Mouse (Mus musculus): ENCODE measurements around the gene Pogz.
"Not testable (repeated sequence)": the region's sequence is repeated elsewhere in the genome, so short reads cannot be mapped to it uniquely, and the experiment has no call there.

Gene Pogz

DNA sequence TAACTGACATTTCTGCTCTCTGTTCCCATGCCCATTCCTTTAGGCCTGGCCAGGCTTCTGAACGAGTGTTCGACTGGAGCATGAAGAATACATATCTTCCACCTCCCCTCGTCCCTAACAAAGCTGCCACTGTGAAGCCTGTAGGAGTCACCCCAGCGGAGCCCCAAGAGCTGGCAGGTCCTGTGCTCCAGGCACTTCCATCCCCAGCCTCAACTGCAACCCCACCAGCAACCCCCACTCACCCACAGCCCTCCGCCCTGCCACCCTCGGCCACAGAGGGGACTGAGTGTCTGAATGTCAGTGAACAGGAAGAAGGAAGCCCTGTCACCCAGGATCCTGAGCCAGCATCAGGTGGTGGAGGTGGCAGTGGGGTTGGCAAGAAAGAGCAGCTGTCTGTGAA, 41.3 kb downstream of the Pogz start:
- H3K27me3 ChIP-seq (ENCODE audit: insufficient read depth, low read length), result no peaks in the 10 kb centered on the region
- H3K4me3 ChIP-seq (replicated peaks; ENCODE audit: low read length), result no peak overlapping the region
- TF ChIP-seq CTCF (conservative IDR thresholded peaks at IDR 0.05; ENCODE audit: low read length) (no peak), POU5F1 (IDR thresholded peaks at IDR 0.05; ENCODE audit: borderline replicate concordance, low read length) (no peak), NANOG (IDR thresholded peaks at IDR 0.05; ENCODE audit: borderline replicate concordance, low read length) (no peak)
- H3K36me3 ChIP-seq (ENCODE audit: insufficient read depth, low read length), result peaks cover 100% of the 10 kb centered on the region
- H3K9me3 ChIP-seq (ENCODE audit: low read length), result no peaks in the 10 kb centered on the region
- peaks cover 22% of the 10 kb centered on the region for H3K4me1 ChIP-seq (replicated peaks; ENCODE audit: low read depth, low read length)

DNA sequence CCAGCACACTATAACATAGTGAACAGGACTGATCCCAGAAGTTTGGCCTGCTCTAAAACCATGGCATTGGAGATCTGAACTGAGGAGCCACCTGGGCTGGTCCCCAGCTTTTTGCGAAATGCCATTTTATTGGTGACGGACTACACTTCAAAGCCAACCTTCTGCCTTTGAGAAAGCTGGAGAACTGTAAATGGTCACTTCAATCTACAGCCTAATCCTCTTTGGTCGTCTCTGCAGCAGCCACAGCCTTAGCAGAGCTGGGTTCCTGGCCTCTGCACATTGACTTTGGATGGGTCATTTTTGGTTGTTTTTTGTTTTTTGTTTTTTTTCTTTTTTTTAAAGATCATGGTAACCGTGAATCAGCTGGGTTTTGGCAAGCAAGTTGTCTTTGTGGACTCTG, 44.5 kb downstream of the Pogz start:
- Histone ChIP-seq H3K36me3 (ENCODE audit: insufficient read depth, low read length) (peaks cover 92% of the 10 kb centered on the region), H3K9me3 (ENCODE audit: low read length) (no peaks in the 10 kb centered on the region), H3K4me1 (replicated peaks; ENCODE audit: low read depth, low read length) (peaks cover 47% of the 10 kb centered on the region), H3K4me3 (replicated peaks; ENCODE audit: low read length) (no peak overlapping the region), H3K27me3 (ENCODE audit: insufficient read depth, low read length) (no peaks in the 10 kb centered on the region)
- TF ChIP-seq CTCF (conservative IDR thresholded peaks at IDR 0.05; ENCODE audit: low read length) (no peak), POU5F1 (IDR thresholded peaks at IDR 0.05; ENCODE audit: borderline replicate concordance, low read length) (no peak), NANOG (IDR thresholded peaks at IDR 0.05; ENCODE audit: borderline replicate concordance, low read length) (no peak)

DNA sequence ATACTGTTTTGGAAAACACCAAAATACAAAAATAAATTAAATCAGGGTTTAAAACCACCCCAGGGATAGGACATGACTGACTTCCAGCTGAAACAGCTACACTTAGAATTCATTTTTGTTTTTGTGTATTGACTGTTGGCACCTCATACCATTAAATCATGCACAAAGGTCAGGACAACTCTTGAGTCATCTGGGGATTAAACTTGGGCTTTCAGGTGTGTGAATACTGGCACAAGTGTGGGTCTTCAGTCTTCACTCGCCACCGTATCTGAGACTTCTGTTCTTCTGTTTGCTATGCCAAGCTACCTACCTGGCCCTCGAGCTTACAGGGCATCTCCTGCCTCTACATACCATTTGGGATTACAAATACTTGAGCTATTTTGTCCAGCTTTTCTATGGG, 45.2 kb downstream of the Pogz start:
- H3K27me3 ChIP-seq (ENCODE audit: insufficient read depth, low read length), result no peaks in the 10 kb centered on the region

DNA sequence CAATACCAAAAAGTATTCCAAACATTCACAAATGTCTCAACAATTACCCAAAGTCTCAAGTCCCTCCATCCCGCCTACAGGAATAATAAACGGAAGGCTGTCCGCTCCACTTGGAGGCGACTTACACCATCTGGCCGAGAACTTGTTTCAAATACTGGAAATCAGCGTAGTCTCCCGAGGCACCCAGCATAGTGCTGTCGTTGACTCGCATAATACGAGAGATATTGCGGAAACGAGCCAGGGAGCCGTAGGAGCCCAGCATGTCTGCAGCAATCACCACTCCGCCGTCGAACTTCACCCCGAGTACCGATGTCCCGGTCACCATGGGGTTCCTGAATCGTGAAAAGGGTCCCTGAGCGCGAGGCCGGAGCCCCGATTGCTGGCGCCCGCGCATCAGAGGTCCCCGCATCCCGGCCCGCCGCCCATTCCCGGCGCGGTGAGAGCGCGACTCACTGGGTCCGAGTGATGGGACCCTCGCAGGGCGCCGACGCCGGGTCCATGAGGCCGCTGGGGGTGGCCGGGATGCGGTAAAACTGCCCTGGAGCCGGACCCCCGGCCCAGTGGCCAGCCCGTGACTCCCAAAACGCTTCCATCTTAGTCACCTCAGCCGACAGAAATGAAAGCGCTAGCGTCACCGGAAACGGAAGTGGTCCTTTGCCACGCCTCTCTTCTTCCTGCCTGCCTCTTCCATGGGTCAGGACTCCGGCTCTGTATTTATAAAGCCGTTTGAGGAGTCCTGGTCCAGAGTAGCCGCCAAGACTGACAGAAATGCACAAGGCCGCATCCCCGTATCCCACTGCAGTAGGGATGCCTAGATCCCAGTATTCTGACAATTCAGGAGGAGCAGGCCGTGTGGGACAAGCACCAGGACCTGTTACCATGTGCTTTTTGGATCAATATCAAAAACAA, 49.2 kb downstream of the Pogz start, which contains the start of gene Psmb4:
TSS of gene Psmb4 (minus strand) at position 646 of the 909 bp plus-strand sequence.
- no peaks in the 10 kb centered on the region for H3K27me3 ChIP-seq (ENCODE audit: insufficient read depth, low read length)
- H3K36me3 ChIP-seq (ENCODE audit: insufficient read depth, low read length), result peaks cover 45% of the 10 kb centered on the region
- TF ChIP-seq NANOG (IDR thresholded peaks at IDR 0.05; ENCODE audit: borderline replicate concordance, low read length) (no peak), CTCF (conservative IDR thresholded peaks at IDR 0.05; ENCODE audit: low read length) (no peak), POU5F1 (IDR thresholded peaks at IDR 0.05; ENCODE audit: borderline replicate concordance, low read length) (no peak)
- peak within 1 kb of the TSS; percentile 99 for H3K4me3 ChIP-seq (replicated peaks; ENCODE audit: low read length)
- peaks cover 44% of the 10 kb centered on the region for H3K4me1 ChIP-seq (replicated peaks; ENCODE audit: low read depth, low read length)
- no peaks in the 10 kb centered on the region for H3K9me3 ChIP-seq (ENCODE audit: low read length)

More for the DNA sequence above, 45.2 kb downstream of the Pogz start:
- Histone ChIP-seq H3K9me3 (ENCODE audit: low read length) (no peaks in the 10 kb centered on the region), H3K4me1 (replicated peaks; ENCODE audit: low read depth, low read length) (peaks cover 54% of the 10 kb centered on the region), H3K4me3 (replicated peaks; ENCODE audit: low read length) (no peak overlapping the region), H3K36me3 (ENCODE audit: insufficient read depth, low read length) (peaks cover 85% of the 10 kb centered on the region)
- TF ChIP-seq CTCF (conservative IDR thresholded peaks at IDR 0.05; ENCODE audit: low read length) (no peak), NANOG (IDR thresholded peaks at IDR 0.05; ENCODE audit: borderline replicate concordance, low read length) (no peak)

DNA sequence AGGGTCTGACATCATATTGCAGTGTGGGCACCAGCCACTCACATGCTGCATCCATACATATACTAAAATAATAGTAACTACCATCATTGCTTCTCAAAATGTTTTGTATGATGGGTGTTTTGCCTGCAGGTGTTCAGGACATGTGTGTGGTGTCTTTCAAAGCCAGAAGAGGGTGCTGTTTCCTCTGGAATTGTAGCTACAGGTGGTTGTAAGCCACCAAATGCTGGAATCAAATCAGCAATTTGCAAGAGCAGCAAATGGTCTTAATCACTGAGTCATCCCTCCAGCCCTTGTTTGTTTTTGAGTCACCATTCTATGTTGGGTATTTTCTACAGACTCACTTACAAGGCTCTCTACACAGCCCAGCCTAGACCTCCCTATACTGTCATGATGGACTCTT, 51.2 kb downstream of the Pogz start:
- TF ChIP-seq POU5F1 (IDR thresholded peaks at IDR 0.05; ENCODE audit: borderline replicate concordance, low read length), result no peak
- TF ChIP-seq CTCF (conservative IDR thresholded peaks at IDR 0.05; ENCODE audit: low read length), result peak; percentile 49
- H3K9me3 ChIP-seq (ENCODE audit: low read length), result no peaks in the 10 kb centered on the region
- H3K4me3 ChIP-seq (replicated peaks; ENCODE audit: low read length), result no peak overlapping the region
- H3K27me3 ChIP-seq (ENCODE audit: insufficient read depth, low read length), result peaks cover 2% of the 10 kb centered on the region; the same call in 1 of the 2 replicates
- H3K4me1 ChIP-seq (replicated peaks; ENCODE audit: low read depth, low read length), result peaks cover 37% of the 10 kb centered on the region
- peaks cover 24% of the 10 kb centered on the region for H3K36me3 ChIP-seq (ENCODE audit: insufficient read depth, low read length)

DNA sequence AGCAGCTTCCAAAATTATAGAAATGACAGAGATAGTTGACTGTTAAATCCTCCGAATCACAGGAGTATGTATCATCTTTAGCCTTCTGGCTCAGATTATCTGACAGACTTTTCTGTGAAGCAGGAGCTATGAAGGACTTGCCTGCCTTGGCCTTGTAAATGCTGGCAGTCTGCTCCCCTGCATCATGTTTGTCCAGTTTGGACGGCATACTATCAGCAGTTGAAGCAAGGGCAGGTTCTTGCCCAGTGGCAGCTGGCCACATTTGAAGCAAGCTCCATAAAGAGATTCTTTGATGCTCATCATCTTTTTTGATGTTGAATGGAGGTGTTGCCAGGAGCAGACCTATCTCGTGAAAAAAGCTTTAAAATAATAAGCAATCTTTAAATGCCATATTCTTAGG, 56.7 kb downstream of the Pogz start:
- Histone ChIP-seq H3K4me3 (replicated peaks; ENCODE audit: low read length) (no peak overlapping the region), H3K9me3 (ENCODE audit: low read length) (no peaks in the 10 kb centered on the region), H3K4me1 (replicated peaks; ENCODE audit: low read depth, low read length) (no peaks in the 10 kb centered on the region), H3K36me3 (ENCODE audit: insufficient read depth, low read length) (no peaks in the 10 kb centered on the region), H3K27me3 (ENCODE audit: insufficient read depth, low read length) (peaks cover 13% of the 10 kb centered on the region)
- no peak for TF ChIP-seq NANOG (IDR thresholded peaks at IDR 0.05; ENCODE audit: borderline replicate concordance, low read length)

DNA sequence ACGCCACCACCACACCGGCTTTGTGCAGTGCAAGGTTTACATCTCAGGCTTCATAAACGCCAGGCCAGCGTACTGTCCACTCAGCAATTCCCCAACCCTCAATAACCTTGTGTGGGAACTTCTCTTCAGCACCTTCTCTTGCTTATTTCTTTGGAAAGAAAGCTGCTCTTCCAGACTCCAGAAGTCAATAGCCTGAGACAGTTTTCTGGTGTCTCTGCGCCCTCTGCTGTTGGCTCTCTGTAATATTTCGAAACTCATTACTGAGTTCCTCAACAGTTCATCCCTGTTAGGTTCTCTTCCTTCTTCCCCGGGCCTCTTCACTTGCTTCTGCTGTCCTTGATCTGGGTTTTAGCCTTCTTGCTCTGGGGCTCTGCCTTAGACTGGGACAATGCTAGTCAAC, 65.4 kb downstream of the Pogz start:
- Histone ChIP-seq H3K9me3 (ENCODE audit: low read length) (no peaks in the 10 kb centered on the region), H3K27me3 (ENCODE audit: insufficient read depth, low read length) (0 out of 2 replicates have a peak, but pooled peaks cover 2% of the 10 kb centered on the region), H3K36me3 (ENCODE audit: insufficient read depth, low read length) (no peaks in the 10 kb centered on the region), H3K4me3 (replicated peaks; ENCODE audit: low read length) (no peak overlapping the region), H3K4me1 (replicated peaks; ENCODE audit: low read depth, low read length) (no peaks in the 10 kb centered on the region)
- TF ChIP-seq CTCF (conservative IDR thresholded peaks at IDR 0.05; ENCODE audit: low read length) (peak; percentile 52), POU5F1 (IDR thresholded peaks at IDR 0.05; ENCODE audit: borderline replicate concordance, low read length) (no peak)

DNA sequence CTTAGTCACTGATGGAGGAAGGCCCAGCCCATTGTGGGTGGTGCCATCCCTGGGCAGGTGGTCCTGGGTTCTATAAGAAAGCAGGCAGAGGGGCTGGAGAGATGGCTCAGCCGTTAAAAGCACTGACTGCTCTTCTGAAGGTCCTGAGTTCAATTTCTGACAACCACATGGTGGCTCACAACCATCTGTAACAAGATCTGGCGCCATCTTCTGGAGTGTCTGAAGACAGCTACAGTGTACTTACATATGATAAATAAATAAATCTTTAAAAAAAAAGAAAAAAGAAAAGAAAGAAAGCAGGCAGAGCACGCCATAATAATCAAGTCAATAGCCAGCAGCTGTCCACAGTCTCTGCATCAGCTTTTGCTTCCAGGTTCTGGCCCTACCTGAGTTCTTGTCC, 67.4 kb downstream of the Pogz start:
- not testable (repeated sequence) for H3K27me3 ChIP-seq (ENCODE audit: insufficient read depth, low read length); H3K4me3 ChIP-seq (replicated peaks; ENCODE audit: low read length); H3K4me1 ChIP-seq (replicated peaks; ENCODE audit: low read depth, low read length)

DNA sequence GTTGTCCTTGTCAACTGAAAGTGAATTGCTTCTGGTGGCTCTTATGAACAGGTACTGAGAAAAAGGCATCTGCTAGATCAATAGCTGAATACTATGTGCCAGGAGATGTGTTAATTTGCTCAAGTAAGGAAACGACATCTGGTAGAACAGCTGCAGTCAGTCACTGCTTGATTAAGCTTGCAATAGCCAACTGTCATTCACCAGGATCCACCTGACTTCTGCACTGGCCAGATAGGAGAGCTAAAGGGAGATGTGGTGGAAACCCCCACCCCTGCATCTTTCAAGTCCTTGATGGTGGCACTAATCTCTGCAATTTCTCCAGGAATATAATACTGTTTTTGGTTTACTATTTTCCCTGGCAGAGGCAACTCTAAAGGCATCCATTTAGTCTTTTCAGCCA, 69.1 kb downstream of the Pogz start:
- Histone ChIP-seq H3K36me3 (ENCODE audit: insufficient read depth, low read length) (no peaks in the 10 kb centered on the region), H3K27me3 (ENCODE audit: insufficient read depth, low read length) (0 out of 2 replicates have a peak, but pooled peaks cover 2% of the 10 kb centered on the region), H3K4me3 (replicated peaks; ENCODE audit: low read length) (no peak overlapping the region), H3K4me1 (replicated peaks; ENCODE audit: low read depth, low read length) (no peaks in the 10 kb centered on the region), H3K9me3 (ENCODE audit: low read length) (no peaks in the 10 kb centered on the region)
- TF ChIP-seq POU5F1 (IDR thresholded peaks at IDR 0.05; ENCODE audit: borderline replicate concordance, low read length), result no peak
- no peak for TF ChIP-seq NANOG (IDR thresholded peaks at IDR 0.05; ENCODE audit: borderline replicate concordance, low read length)
- TF ChIP-seq CTCF (conservative IDR thresholded peaks at IDR 0.05; ENCODE audit: low read length), result no peak

More for the DNA sequence above, 67.4 kb downstream of the Pogz start:
- H3K36me3 ChIP-seq (ENCODE audit: insufficient read depth, low read length); H3K9me3 ChIP-seq (ENCODE audit: low read length): not testable (repeated sequence)
